Mouse (Mus musculus): ENCODE data around the gene Mrpl14.

Gene Mrpl14

GRCm38 (mm10) chr17:45723732-45724573 is 37.8 kb downstream of the Mrpl14 start:
- peak; percentile 83 for DNase-seq (ENCODE audit: low read depth, low spot score)

- DNase-seq (ENCODE audit: low read depth, low spot score) = no peak
These were observed 38.4 kb downstream of the Mrpl14 start for GRCm38 (mm10) chr17:45724574-45724921.

- DNase-seq (ENCODE audit: low read depth, low spot score) = no peak
These were observed 40.1 kb downstream of the Mrpl14 start for GRCm38 (mm10) chr17:45726249-45726648.

GRCm38 (mm10) chr17:45727481-45727880 is 41.4 kb downstream of the Mrpl14 start:
- DNase-seq (ENCODE audit: low read depth, low spot score) = no peak

- no peak for DNase-seq (ENCODE audit: low read depth, low spot score)
These were observed 42.0 kb downstream of the Mrpl14 start for GRCm38 (mm10) chr17:45727983-45728723.

- DNase-seq (ENCODE audit: low read depth, low spot score) = no peak
These were observed 43.3 kb downstream of the Mrpl14 start for GRCm38 (mm10) chr17:45729387-45729786.

- DNase-seq (ENCODE audit: low read depth, low spot score) = no peak
These were observed 44.6 kb downstream of the Mrpl14 start for GRCm38 (mm10) chr17:45730696-45731095.

GRCm38 (mm10) chr17:45731172-45731864 is 45.2 kb downstream of the Mrpl14 start:
- DNase-seq (ENCODE audit: low read depth, low spot score) = peak; percentile 86

GRCm38 (mm10) chr17:45733038-45733734 is 47.1 kb downstream of the Mrpl14 start:
- DNase-seq (ENCODE audit: low read depth, low spot score) = no peak

GRCm38 (mm10) chr17:45733735-45734301 is 47.7 kb downstream of the Mrpl14 start, which contains the start of gene 1600014C23Rik:
1600014C23Rik (minus strand) TSS chr17:45733844.
- DNase-seq (ENCODE audit: low read depth, low spot score) = no peak

- DNase-seq (ENCODE audit: low read depth, low spot score) = no peak
These were observed 48.2 kb downstream of the Mrpl14 start for GRCm38 (mm10) chr17:45734333-45734732.

GRCm38 (mm10) chr17:45734881-45735280 is 48.8 kb downstream of the Mrpl14 start:
- DNase-seq (ENCODE audit: low read depth, low spot score) = no peak

GRCm38 (mm10) chr17:45735382-45736310 is 49.5 kb downstream of the Mrpl14 start:
- peak; percentile 79 for DNase-seq (ENCODE audit: low read depth, low spot score)

- peak; percentile 92 for DNase-seq (ENCODE audit: low read depth, low spot score)
These were observed 50.4 kb downstream of the Mrpl14 start for GRCm38 (mm10) chr17:45736311-45737077.

GRCm38 (mm10) chr17:45737078-45737601 is 51.0 kb downstream of the Mrpl14 start:
- DNase-seq (ENCODE audit: low read depth, low spot score) = no peak

- DNase-seq (ENCODE audit: low read depth, low spot score) = no peak
These were observed 56.4 kb downstream of the Mrpl14 start for GRCm38 (mm10) chr17:45742371-45743147.

- DNase-seq (ENCODE audit: low read depth, low spot score) = no peak
These were observed 59.5 kb downstream of the Mrpl14 start for GRCm38 (mm10) chr17:45745629-45746028.

- DNase-seq (ENCODE audit: low read depth, low spot score) = no peak
These were observed 60.6 kb downstream of the Mrpl14 start for GRCm38 (mm10) chr17:45746755-45747154.

Measured in embryo, embryonic 11.5 days (tissue).